Mouse (Mus musculus): Measurements from ENCODE around the gene Atp1a1.

- TF ChIP-seq CTCF (IDR thresholded peaks at IDR 0.05; ENCODE audit: borderline replicate concordance, control insufficient read depth, extremely low read depth, insufficient read depth, low read length, poor library complexity) = no peak
- no peak for TF ChIP-seq POLR2A (IDR thresholded peaks at IDR 0.05; ENCODE audit: control insufficient read depth, extremely low read depth, insufficient read depth, low read length, poor library complexity)
Measured at GRCm38 (mm10) chr3:101570246-101570645, 34.2 kb downstream of the Atp1a1 start.

Measured in thymus, adult 2 months (tissue).